Mouse (Mus musculus): ENCODE measurements at regions not wholly inside any gene's neighbourhood (a gene's known extent, or its start where the extent isn't known, plus 50 kb on each side); places are given as distances from the start of the nearest gene placed in this dataset.
A peak's percentile ranks its signal among the peaks of the same experiment; 100 is the strongest.

DNA sequence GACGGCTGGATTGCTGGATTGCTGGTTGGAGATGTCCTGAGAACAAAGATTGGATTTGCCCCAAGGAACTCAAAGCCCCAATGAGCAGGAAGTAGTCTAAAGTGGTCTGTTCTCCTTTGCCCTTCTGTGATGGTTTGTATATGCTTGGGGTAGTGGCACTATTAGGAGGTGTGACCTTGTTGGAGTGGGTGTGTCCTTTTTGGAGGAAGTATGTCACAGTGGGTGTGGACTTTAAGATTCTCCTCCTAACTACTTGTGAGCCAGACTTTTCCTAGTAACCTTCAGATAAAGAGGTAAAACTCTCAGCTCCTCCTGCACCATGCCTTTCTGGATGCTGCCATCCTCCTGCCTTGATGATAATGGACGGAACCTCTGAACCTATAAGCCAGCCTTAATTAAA, 69.1 kb upstream of the Gm47985 start:
- WGBS: 84% methylated on average over 2 of the region's 2 CpGs
- H3K4me1 ChIP-seq (ENCODE audit: control insufficient read depth, insufficient read depth, low read length): no peaks in the 10 kb centered on the region

DNA sequence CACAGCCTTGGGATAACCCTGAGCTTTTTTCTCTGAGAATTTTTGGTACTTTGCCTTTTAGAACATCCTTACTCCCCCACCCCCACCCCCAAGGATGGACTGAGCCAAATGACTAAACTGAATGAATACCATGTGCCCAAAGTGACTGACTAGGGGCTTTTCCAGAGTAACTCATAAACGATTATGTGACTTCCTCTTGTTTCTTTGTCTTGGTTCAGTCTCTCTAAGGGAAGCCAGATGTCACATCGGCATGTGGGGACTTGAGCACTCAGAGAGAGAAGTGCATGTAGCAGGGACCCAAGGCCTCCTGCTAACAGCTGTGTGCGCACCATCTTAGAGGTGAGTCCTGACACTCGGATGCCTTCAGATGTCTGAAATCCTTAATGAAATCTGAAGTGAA, 63.8 kb upstream of the Gm47985 start:
- no peak overlapping the region for H3K27ac ChIP-seq (ENCODE audit: insufficient read depth, low read depth, low read length)

More for the DNA sequence above, 69.1 kb upstream of the Gm47985 start:
- no peak for TF ChIP-seq CTCF (conservative IDR thresholded peaks at IDR 0.05; ENCODE audit: insufficient read depth, insufficient read length, low read depth, low read length)
- no peak for TF ChIP-seq POLR2A (IDR thresholded peaks at IDR 0.05; ENCODE audit: low read depth, low read length)
- H3K27me3 ChIP-seq (replicated peaks; ENCODE audit: control insufficient read depth, insufficient read depth, low read length): no peaks in the 10 kb centered on the region
- no peaks in the 10 kb centered on the region for H3K36me3 ChIP-seq (ENCODE audit: control insufficient read depth, insufficient read depth, low read length)
- no peak overlapping the region for H3K4me3 ChIP-seq (ENCODE audit: insufficient read depth, low read depth, low read length)
- DNase-seq: no peak
- no peak overlapping the region for H3K27ac ChIP-seq (ENCODE audit: insufficient read depth, low read depth, low read length)

DNA sequence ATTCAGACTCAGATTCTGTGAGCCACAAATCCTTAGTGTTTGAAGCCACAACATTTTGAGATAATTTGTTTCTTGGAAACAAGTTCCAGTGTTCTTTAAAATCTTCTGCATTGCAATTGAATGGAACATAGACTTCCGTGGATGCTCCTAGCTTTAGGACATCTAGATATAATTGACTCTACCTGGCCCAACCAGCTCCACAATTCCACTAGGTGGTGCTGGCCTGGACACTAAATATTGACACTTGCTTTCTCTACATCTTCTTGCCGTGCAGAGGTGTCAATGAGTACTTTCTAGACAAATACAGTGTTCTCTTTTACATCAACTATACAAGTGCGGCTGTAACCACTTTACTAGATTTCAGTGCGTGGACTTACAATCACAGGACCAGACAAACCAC, 63.4 kb upstream of the Gm47985 start:
- Histone ChIP-seq H3K36me3 (ENCODE audit: control insufficient read depth, insufficient read depth, low read length) (no peaks in the 10 kb centered on the region; the same call in 1 of the 2 replicates), H3K27me3 (replicated peaks; ENCODE audit: control insufficient read depth, insufficient read depth, low read length) (no peaks in the 10 kb centered on the region), H3K27ac (ENCODE audit: insufficient read depth, low read depth, low read length) (no peak overlapping the region), H3K4me1 (ENCODE audit: control insufficient read depth, insufficient read depth, low read length) (peaks cover 2% of the 10 kb centered on the region; the same call in 1 of the 2 replicates), H3K4me3 (ENCODE audit: insufficient read depth, low read depth, low read length) (no peak overlapping the region)
- 83% methylated on average over 4 of the region's 4 CpGs for WGBS
- TF ChIP-seq POLR2A (IDR thresholded peaks at IDR 0.05; ENCODE audit: low read depth, low read length) (no peak), CTCF (conservative IDR thresholded peaks at IDR 0.05; ENCODE audit: insufficient read depth, insufficient read length, low read depth, low read length) (peak; percentile 38)
- DNase-seq: no peak

More for the DNA sequence above, 63.8 kb upstream of the Gm47985 start:
- no peaks in the 10 kb centered on the region for H3K27me3 ChIP-seq (replicated peaks; ENCODE audit: control insufficient read depth, insufficient read depth, low read length)
- no peaks in the 10 kb centered on the region for H3K4me1 ChIP-seq (ENCODE audit: control insufficient read depth, insufficient read depth, low read length)
- no peak overlapping the region for H3K4me3 ChIP-seq (ENCODE audit: insufficient read depth, low read depth, low read length)
- no peaks in the 10 kb centered on the region; the same call in 1 of the 2 replicates for H3K36me3 ChIP-seq (ENCODE audit: control insufficient read depth, insufficient read depth, low read length)
- DNase-seq: no peak
- WGBS: 50% methylated on average over 4 of the region's 4 CpGs
- TF ChIP-seq CTCF (conservative IDR thresholded peaks at IDR 0.05; ENCODE audit: insufficient read depth, insufficient read length, low read depth, low read length) (no peak), POLR2A (IDR thresholded peaks at IDR 0.05; ENCODE audit: low read depth, low read length) (no peak)

DNA sequence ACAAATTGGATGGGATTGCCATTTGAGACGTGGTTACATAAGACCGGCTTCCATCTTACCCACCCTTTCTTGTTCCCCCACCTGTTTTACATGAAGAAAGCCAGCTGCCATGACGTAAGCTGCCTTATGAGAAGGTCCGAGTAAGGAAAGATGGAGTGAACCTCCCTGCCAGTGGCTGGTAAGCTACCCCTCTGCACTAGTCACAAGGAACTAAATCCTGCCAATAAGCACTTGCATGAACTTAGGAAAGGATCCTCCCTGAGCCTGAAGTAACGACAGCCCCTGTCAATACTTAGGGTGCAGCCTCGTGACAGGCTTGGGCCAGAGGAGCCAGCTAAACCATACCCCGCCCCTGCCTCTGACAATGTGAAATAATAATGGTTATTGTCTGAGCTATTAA, 62.8 kb upstream of the Gm47985 start:
- Histone ChIP-seq H3K4me3 (ENCODE audit: insufficient read depth, low read depth, low read length) (no peak overlapping the region), H3K27me3 (replicated peaks; ENCODE audit: control insufficient read depth, insufficient read depth, low read length) (no peaks in the 10 kb centered on the region), H3K27ac (ENCODE audit: insufficient read depth, low read depth, low read length) (no peak overlapping the region), H3K4me1 (ENCODE audit: control insufficient read depth, insufficient read depth, low read length) (peaks cover 7% of the 10 kb centered on the region; the same call in 1 of the 2 replicates), H3K36me3 (ENCODE audit: control insufficient read depth, insufficient read depth, low read length) (no peaks in the 10 kb centered on the region; the same call in 1 of the 2 replicates)
- TF ChIP-seq POLR2A (IDR thresholded peaks at IDR 0.05; ENCODE audit: low read depth, low read length): no peak
- TF ChIP-seq CTCF (conservative IDR thresholded peaks at IDR 0.05; ENCODE audit: insufficient read depth, insufficient read length, low read depth, low read length): no peak
- WGBS: 92% methylated on average over 7 of the region's 7 CpGs
- no peak for DNase-seq

DNA sequence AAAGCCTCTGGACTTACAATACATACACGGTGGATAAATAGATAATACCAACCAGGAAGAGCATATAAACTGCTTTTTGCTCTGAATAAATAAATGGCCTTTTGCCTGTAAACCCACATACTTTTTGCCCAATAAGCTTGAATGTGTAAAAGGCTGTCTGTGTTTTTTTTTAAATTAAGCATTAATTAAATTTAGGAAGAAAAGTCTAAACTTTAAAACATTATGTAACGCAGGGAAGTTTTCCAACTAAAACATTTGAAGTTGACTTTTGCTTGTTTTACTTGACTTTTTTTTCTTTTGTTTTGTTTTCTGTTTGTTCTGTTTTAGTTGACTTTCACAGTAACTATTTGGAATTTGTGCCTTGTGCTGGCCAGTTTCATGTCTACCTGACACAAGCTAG, 60.7 kb upstream of the Gm47985 start:
- Histone ChIP-seq H3K4me3 (ENCODE audit: insufficient read depth, low read depth, low read length) (no peak overlapping the region), H3K36me3 (ENCODE audit: control insufficient read depth, insufficient read depth, low read length) (no peaks in the 10 kb centered on the region; the same call in 1 of the 2 replicates), H3K27ac (ENCODE audit: insufficient read depth, low read depth, low read length) (no peak overlapping the region), H3K27me3 (replicated peaks; ENCODE audit: control insufficient read depth, insufficient read depth, low read length) (no peaks in the 10 kb centered on the region), H3K4me1 (ENCODE audit: control insufficient read depth, insufficient read depth, low read length) (peaks cover 10% of the 10 kb centered on the region; the same call in 1 of the 2 replicates)
- WGBS: 72% methylated on average over 2 of the region's 2 CpGs
- DNase-seq: peak; percentile 50
- no peak for TF ChIP-seq CTCF (conservative IDR thresholded peaks at IDR 0.05; ENCODE audit: insufficient read depth, insufficient read length, low read depth, low read length)
- no peak for TF ChIP-seq POLR2A (IDR thresholded peaks at IDR 0.05; ENCODE audit: low read depth, low read length)

DNA sequence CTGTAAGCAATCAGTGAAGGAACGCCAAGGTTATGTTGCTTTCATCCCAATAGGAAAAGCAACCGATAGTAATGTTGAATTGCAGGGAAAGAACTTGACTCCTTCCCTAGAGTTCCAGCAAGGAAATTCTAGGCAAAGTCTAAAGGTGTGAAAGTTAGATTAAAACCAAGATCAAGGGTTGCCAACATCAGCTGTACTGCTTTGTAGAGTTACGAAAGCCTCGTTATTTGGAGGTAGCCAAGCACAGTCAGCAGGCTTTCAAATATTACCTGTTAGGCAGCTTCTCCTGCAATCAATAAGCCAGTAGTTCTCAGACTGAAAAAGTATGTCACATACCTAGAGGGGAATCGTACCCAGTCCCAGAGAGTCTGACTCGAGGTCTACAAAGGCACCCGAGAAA, 58.4 kb upstream of the Gm47985 start:
- Histone ChIP-seq H3K27me3 (replicated peaks; ENCODE audit: control insufficient read depth, insufficient read depth, low read length) (no peaks in the 10 kb centered on the region), H3K27ac (ENCODE audit: insufficient read depth, low read depth, low read length) (peak overlapping the region; percentile 87), H3K4me3 (ENCODE audit: insufficient read depth, low read depth, low read length) (no peak overlapping the region), H3K4me1 (ENCODE audit: control insufficient read depth, insufficient read depth, low read length) (peaks cover 16% of the 10 kb centered on the region), H3K36me3 (ENCODE audit: control insufficient read depth, insufficient read depth, low read length) (no peaks in the 10 kb centered on the region; the same call in 1 of the 2 replicates)
- WGBS: 64% methylated on average over 7 of the region's 7 CpGs
- no peak for TF ChIP-seq CTCF (conservative IDR thresholded peaks at IDR 0.05; ENCODE audit: insufficient read depth, insufficient read length, low read depth, low read length)
- DNase-seq: peak; percentile 81

DNA sequence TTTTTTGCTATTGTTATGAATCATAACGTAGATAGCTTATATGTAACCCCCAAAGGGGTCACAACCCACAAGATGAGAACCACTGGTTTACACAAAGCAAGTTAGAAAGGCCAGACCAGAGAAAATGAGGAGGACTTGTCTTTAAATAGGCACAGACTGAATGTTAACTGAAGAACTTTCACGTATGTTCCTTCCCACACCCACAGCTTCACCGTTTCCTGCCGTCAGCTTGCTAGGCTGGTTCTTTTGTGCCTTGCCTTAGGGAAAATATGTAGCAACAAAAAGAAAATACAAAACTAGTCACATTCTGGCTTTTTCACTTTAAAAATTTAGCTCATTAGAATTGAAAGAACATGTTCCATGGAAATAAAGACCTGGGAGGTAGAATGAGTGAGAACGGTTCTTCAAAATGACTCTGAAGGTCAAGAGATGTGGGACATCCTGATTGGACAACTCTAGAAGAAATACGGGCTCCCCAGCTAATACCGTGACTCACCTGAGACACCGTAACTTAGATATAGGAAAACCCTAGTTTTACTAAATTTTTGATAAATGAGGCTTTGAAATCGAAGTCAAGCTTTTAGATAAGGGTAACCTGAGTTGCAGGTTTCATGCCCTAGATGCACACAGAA, 57.2 kb upstream of the Gm47985 start:
- peaks cover 21% of the 10 kb centered on the region for H3K4me1 ChIP-seq (ENCODE audit: control insufficient read depth, insufficient read depth, low read length)
- no peak for DNase-seq
- H3K36me3 ChIP-seq (ENCODE audit: control insufficient read depth, insufficient read depth, low read length): no peaks in the 10 kb centered on the region; the same call in 1 of the 2 replicates
- WGBS: 88% methylated on average over 9 of the region's 9 CpGs
- peak overlapping the region; percentile 44; the same call in 1 of the 2 replicates for H3K27ac ChIP-seq (ENCODE audit: insufficient read depth, low read depth, low read length)
- H3K27me3 ChIP-seq (replicated peaks; ENCODE audit: control insufficient read depth, insufficient read depth, low read length): no peaks in the 10 kb centered on the region
- no peak for TF ChIP-seq CTCF (conservative IDR thresholded peaks at IDR 0.05; ENCODE audit: insufficient read depth, insufficient read length, low read depth, low read length)
- no peak for TF ChIP-seq POLR2A (IDR thresholded peaks at IDR 0.05; ENCODE audit: low read depth, low read length)
- H3K4me3 ChIP-seq (ENCODE audit: insufficient read depth, low read depth, low read length): no peak overlapping the region

Measured in kidney, adult 2 months (tissue).